Comparison of ENCODE assay signal across 32 mouse cellular contexts in genomic region chr4:144438672-144439071, GRCm38 (mm10). TPM values are rescaled to one million over a fixed set of nuclear protein-coding genes. Genes with fewer than 3 reads are reported as not detected.
"Had no signal": no experiment of that assay in that cellular context is flagged by ENCODE, and none has a peak within 500 bp of the region (broad histone marks: within the 10 kb centered on the region; RNA-seq: fewer than 3 reads in every experiment).

TSS of gene 1700012P22Rik (minus strand) at chr4:144438772.

- H3K36me3 ChIP-seq: embryonic facial prominence, embryonic 10.5 days; embryonic facial prominence, embryonic 12.5 days; embryonic facial prominence, embryonic 13.5 days; embryonic facial prominence, embryonic 15.5 days; forebrain, embryonic 10.5 days; forebrain, embryonic 12.5 days; forebrain, embryonic 15.5 days had no signal

- H3K4me1 ChIP-seq: embryonic facial prominence, embryonic 10.5 days; embryonic facial prominence, embryonic 12.5 days; embryonic facial prominence, embryonic 13.5 days; embryonic facial prominence, embryonic 15.5 days; forebrain, embryonic 10.5 days; forebrain, embryonic 12.5 days; forebrain, embryonic 13.5 days; forebrain, embryonic 15.5 days had no signal

- H3K4me3 ChIP-seq: embryonic facial prominence, embryonic 10.5 days; embryonic facial prominence, embryonic 12.5 days; embryonic facial prominence, embryonic 13.5 days; embryonic facial prominence, embryonic 15.5 days; erythroblast, embryonic 14.5 days; forebrain, embryonic 10.5 days; forebrain, embryonic 12.5 days; forebrain, embryonic 13.5 days; forebrain, embryonic 15.5 days; gastrocnemius, adult 2 months; heart, adult 2 months had no signal

- DNase-seq: cerebellum, adult 8-10 months; cerebellum, adult 9-10 months; cerebellum, adult 9-11 months; cerebellum, postnatal 10 days; cerebellum, postnatal 14 days; cerebellum, postnatal 25 days; cerebellum, postnatal 36 days; embryo, embryonic 11 days; forebrain, postnatal 0 days; gastrocnemius, adult 2 months; gastrocnemius, postnatal 10 days; gastrocnemius, postnatal 14 days; gastrocnemius, postnatal 25 days; gastrocnemius, postnatal 36 days; heart, adult 18-20 months; heart, adult 2 months had no signal

- H3K27me3 ChIP-seq: embryonic facial prominence, embryonic 12.5 days; embryonic facial prominence, embryonic 13.5 days; embryonic facial prominence, embryonic 15.5 days; forebrain, embryonic 12.5 days; forebrain, embryonic 13.5 days; forebrain, embryonic 15.5 days had no signal

- H3K27ac ChIP-seq: embryonic facial prominence, embryonic 10.5 days; embryonic facial prominence, embryonic 12.5 days; embryonic facial prominence, embryonic 13.5 days; embryonic facial prominence, embryonic 15.5 days; forebrain, embryonic 10.5 days; forebrain, embryonic 12.5 days; forebrain, embryonic 13.5 days; forebrain, embryonic 15.5 days; gastrocnemius, adult 2 months; heart, adult 2 months had no signal

RNA-seq across cellular contexts. Expression of gene 1700012P22Rik, which starts in this region (rescaled TPM):
- polyA plus RNA-seq: cortical plate, adult 2 months; embryonic facial prominence, embryonic 10.5 days; embryonic facial prominence, embryonic 11.5 days; embryonic facial prominence, embryonic 12.5 days; embryonic facial prominence, embryonic 13.5 days; embryonic facial prominence, embryonic 14.5 days; erythroblast, embryonic 14.5 days; forebrain, embryonic 10.5 days; forebrain, embryonic 11.5 days; forebrain, embryonic 12.5 days; forebrain, embryonic 13.5 days; forebrain, embryonic 14.5 days; forebrain, embryonic 15.5 days; forebrain, embryonic 16.5 days; forebrain, postnatal 0 days; frontal cortex, adult 2 months; heart, adult 2 months had no signal
